Mouse (Mus musculus) T-helper 17 cell (primary cell): Measurements from ENCODE around the gene 1700016K19Rik.

Source experiments
- in situ Hi-C, 2 experiments: fragments of 300-600 bp; cut with MboI, MseI; formaldehyde crosslinking; loops; 1 replicate in 1 of 2; 2 replicates in 1 of 2; pipeline ENCODE4 v1.15.1; 2025; ENCODE audit warnings: high pct_unique_total_duplicates in 2 of 2

Gene 1700016K19Rik

DNA sequence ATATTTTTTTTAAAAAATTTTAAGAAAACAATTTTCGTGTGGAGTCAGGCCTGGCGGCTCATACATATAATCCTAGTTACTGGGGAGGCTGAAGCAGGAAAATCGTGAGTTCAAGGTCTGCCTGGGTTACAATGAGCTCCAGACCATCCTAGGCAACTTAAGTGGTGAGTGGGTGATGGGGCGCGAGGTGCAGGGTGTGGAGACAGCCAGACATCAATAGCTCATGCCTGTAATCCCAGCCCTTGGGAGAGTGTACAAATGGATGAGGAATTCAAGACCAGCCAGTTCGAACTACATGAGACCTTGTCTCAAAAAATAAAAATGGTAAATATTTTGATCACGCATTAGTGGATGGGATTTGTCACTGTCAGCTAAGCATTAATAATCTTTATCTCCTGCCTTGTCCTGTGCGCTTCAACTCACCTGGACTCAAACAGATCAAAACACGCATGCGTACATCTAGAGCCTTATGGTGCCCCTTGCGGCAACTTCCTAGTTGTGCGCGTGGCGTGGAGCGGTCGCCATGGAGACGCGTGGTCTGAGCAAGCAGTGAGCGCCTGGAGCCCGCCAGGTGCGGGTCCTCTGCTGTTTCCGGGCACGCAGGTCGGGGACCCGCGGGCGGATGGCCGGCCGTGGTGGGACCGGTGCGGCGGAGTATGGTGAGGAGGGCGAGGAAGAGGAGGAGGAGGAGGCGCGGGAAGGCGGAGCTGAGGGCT is at the start of gene 1700016K19Rik:
Gene 1700016K19Rik, plus strand, starts transcription at position 473 of the 716 bp plus-strand sequence.
- in situ Hi-C loops = no loop called here

DNA sequence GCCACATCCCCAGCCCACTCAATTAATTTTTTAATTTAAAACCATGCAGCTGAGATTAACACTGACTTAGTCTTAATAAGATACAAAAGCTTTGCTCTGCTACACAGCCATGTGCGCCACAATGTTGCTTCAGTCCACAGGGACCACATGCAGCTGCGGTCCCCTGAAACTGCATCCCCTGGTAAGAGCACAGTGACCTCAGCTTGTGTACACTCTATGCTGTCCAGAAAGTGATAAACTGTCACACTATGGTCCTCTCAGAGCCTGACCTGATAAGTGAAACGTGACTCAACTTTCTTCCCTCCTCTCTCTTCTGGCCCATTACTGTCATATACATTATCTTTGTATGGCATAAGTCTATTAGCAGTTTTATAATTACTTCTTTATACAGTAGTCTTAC is 49.3 kb upstream of the 1700016K19Rik start:
- in situ Hi-C loops = no loop called here

DNA sequence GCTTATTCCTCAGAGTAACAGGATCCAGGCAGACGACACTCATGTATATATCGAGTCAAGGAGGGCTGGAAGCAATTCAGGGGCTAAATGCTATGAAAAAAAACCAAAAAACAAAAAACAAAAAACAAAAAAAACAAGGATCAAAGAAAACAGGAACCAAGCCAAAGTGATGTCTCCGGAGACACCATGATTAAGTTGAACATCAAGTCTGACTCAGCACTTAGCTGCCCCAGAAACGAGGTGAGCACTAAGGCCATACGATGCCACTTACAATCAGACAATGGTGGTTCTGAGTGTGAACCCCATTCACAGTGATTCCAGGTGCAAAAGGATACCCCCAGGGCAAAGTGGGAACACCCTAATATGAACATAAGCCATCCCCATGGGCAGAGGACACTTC is 47.8 kb upstream of the 1700016K19Rik start:
- in situ Hi-C loops = no loop called here

DNA sequence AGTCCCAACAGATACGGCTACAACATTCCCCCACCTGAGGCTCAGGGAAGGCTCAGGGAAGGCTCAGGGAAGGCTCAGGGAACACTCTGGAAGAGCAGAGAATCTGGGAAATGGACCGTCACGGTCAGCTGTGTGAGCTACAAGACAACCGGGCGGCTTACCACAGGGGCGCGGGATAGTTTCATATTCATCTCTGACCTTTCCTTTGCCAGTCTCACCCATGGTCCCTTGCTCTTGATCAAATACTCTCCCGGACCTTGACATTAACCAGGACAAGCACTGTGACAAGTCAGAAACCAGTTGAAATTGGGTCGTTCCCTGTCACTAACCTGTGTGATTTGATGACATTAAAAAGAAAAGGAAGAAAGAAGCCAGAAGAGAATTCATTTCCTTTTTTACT is 44.8 kb upstream of the 1700016K19Rik start:
- in situ Hi-C loops = no loop called here

DNA sequence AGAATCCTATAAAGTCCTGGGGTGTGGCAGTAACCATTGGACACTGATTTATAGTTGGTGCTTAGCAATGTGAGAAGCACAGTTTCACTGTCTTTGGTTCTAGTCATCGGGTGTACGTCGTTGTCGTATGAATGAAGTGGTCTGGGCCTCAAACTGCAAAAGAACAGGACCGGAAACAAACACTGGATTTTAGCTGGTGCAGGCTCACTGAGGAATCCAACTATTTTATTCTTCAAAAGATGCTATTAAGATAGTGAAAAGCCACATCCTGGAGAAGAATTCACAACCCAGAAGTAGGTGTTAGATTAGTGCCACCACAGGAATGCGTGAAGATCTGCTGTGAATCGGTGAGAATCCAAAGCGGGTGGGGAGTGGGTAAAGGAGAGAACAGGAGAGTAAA is 43.1 kb upstream of the 1700016K19Rik start:
- in situ Hi-C loops = no loop called here

DNA sequence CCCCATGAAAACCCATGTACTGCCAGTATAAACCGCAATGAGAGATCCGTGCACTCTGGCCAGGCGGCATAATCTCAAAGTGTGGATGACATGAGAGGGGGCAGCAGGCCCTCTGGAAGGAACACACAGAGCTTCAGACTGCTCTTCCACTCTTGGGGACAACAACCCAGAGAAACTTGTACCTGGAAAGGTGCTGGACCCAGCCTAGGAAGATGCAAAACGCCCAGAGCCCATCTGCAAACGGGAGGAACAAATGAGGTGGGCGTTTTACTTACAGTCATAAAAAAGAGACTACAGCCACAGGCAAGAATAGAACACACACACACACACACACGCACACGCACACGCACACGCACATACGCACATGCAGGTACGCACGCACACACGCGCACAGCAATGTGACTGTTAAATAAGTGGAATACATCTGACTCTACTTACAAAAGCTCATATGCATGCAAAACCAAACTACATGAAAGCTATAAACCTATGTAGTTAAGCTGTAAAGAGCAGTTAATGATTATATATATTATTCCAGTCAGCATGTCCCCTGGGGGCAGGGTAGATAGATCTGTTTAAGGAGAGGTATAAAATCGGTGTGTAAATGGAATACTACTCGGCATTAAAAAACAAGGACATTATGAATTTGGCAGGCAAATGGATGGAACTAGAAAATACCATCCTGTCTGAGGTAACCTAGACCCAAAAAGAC is 42.4 kb upstream of the 1700016K19Rik start:
- in situ Hi-C loops = no loop called here

DNA sequence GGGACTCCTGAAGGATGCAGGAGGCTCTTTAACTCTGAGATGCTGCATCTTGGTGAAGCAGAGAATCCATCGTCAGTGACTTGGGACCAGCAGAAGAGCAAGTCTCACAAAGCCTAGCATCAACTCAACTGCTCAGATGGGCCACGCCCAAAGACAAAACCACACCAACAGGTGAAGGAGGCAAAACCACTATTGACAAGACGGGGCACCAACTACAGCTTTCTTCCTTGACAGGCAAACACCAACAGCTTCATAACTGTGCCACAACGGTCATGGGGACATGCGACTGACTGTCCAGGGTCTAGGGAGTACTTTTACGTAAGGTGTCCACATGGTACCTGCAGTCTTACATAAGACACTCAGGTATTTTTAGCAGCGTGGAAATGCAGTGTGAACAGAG is 37.9 kb upstream of the 1700016K19Rik start:
- in situ Hi-C loops = no loop called here

DNA sequence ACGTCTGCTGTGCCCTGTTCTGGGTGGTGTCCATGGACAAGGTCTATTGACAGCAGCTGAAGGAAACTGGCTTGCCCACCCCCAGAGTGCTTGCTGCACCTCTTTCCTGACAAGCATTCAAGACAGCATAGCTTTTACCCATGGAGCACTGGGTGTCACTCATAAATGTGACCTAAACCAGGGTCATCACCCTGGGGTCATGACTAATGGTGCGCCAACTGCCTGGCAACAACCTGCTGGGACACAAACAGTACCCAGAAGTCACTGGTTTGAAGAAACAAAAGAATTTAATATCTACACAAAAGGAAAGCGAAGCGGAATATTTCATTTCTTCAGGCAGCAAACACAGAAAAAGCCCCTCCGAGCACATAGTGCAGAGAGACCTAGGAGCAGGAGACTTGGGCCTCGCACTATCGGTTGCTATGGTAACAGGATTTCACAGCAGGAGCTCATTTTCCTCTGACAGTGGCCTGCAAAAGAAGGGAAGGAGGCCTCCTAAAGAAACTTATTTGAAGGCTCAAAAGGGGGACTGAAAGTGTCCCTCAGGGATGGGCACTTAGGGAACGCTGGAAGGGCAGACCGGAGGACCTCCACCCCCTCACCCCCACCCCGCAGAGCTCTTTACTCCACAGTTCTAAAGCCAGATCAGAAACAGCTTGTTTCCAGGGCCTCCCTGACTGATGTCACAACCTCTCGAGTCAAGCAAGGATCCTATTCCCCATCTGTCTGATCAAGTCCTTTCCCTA is 35.8 kb upstream of the 1700016K19Rik start:
- in situ Hi-C loops = no loop called here

DNA sequence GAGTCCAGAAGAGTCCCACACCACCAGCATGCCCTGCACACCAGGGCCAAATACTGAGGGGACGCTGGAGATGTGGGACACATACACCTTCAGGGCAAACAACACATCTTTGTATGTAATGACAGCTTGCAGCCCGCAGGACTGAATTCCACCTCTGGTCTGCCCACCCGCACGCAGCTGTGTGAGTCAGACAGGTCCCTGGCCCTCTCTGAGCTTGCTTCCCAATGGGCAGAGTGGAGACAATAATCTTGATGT is 35.3 kb upstream of the 1700016K19Rik start:
- in situ Hi-C loops = no loop called here

DNA sequence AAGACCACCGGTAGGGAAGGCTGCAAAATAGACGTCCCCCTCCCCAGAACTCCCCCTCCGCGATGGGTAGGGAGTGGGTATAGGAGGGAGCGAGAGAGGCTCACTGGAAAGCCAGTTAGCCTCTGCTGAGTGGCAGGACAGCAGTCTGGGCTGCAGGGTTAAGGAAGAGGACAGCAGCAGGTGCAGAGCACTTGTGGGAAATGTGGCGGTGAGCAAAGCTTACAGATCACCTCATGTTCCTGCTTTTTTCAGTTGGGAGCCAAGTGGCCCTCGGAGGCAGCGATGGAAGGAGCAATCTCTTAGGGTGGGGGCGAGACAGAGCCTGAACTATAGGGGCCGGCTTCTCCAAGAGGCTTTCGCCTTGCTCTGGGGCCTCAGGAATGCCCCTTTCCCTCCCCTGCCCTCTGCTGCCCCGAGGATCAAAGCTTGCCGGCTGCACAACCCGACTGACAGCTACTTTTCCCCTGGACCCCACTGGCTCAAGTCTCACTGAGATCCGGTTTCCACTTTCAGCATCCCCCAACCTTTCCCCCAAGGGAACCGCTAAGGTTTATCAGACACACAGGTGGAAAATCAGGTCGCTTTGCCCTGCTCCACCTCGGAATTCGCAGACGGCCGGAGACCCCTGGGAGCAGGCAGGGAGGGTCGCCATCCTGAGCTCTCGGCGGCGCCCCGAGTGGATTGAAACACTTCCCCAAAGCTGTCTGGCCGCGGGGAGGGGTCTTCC is 33.9 kb upstream of the 1700016K19Rik start:
- in situ Hi-C loops = loop anchor here (5.0 kb wide), 3 partner anchors 49 to 189 kb away; no protein-coding TSS in a partner anchor

DNA sequence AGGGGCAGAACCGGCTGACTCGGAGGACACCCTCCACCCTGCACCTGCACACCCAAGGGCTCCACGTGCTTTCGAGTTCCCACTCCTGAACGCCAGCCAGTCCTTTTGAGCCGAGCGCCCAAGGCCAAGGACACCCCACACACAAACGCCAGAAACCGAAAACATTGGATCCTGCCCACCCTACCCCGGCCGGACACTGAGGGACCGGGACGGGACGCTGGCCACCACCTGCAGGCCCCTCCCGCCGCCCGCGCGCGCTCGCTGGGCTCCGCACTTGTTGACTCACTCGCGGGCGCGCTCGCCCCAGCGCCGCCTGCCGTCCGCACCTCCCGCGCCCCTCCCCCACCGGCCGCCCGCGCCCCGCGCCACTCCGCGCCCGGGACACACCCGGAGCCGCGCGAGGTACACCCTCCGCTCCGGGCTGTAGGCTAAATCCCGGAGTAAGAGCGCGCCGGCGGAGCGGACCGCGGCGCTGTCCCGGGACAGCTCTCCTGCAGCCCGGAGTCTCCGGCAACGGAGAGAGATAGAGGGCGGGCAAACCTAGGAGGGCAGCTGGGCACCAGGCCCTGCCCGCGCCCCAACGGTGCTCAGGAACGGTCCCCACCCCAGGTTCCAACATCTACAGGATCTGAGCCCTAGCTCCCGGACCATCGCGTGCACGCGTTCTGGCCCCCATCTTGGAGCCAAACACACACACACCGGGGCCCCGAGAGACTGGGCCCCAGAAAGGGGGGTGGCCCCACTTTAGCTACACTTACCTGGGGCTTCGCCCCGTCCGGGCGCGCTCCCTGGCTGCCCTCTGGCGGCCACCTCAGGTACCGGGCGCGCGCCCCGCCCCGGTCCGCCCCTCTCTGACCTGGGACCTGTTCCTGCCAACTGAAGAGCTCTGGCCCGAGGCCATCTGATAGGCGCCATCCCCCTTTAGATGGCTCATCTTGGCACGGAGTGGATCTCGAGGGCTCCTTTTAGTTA is 33.0 kb upstream of the 1700016K19Rik start:
- in situ Hi-C loops = loop anchor here (5.0 kb wide), 3 partner anchors 49 to 189 kb away; no protein-coding TSS in a partner anchor

DNA sequence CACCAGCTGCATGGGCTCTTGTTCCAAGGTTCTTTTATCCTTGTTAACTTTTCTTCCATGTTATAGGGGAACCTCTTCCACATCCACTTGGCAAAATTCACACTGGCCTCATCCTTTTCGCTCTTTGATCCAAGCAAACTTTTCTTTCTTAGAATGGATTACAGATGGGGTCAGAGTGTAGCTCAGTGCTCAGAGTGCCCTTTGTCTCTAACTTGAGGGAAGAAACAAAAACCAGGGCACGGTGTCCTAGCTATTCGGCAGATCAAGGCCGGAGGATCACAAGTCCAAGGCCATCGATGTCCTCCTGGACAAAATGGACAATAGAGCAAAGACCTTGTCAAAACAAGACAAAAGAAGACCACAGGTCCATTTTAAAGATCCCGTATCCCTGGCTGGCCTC is 31.0 kb upstream of the 1700016K19Rik start:
- in situ Hi-C loops = loop anchor here (5.0 kb wide), 3 partner anchors 51 to 191 kb away; no protein-coding TSS in a partner anchor

DNA sequence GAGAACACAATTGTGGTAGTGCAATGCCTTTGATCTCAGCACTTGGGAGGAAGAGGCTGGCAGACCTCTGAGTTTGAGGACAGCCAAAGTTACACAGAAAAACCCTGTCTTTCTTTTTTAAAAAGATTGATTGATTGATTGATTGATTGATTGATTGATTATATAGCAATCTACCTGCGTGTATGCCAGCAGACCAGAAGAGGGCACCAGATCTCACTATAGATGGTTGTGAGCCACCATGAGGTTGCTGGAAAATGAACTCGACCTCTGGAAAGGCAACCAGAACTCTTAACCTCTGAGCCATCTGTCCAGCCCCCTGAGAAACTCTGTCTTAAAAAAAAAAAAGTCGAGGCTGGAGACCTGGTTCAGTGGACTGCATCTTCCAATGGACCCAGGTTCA is 29.1 kb upstream of the 1700016K19Rik start:
- in situ Hi-C loops = no loop called here

DNA sequence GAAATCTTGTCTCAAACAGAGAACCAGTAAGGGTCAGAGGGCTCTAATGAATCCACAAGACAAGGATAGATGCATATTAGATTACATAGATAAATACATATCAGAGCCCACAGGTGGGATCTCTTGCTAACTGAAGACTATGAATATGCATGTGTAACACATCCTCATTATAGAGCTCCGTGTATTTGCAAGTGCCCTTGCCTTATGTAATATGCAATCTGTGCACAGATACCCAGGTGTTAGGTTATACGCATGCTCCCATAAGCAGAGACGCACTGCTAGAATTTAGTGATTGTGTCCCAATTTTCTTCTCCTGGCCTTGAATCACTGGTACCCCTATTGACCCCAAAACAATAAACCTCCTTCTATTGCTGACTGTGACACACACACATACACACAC is 27.5 kb upstream of the 1700016K19Rik start:
- in situ Hi-C loops = no loop called here

DNA sequence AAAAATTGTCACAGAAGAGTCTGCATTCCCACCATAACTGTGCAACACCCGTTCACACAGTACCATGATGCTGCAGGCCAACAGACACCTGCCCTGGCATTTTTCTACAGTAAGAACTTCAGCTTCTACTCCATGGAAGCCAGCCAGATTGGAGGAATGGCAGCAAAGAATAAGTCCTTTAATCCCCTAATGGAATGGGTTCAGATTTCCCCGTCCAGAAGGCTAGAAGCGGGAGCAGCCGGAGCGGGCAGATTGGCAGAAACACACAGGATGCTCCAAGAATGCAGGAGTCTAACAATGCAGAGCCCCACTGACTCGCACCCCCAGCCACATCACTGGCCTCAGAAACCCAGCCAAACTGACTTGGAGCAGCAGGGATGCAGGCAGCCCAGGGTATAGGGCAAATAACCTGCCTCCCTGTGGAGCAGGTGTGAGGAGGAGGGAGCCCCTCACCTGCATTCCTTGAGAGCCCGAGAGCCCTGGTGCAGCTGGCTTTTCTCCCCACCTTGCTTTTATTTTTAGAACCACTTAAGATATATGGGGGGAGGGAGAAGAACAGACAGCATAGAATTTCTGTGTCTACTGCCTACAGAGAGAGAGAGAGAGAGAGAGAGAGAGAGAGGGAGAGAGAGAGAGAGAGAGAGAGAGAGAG is 26.7 kb upstream of the 1700016K19Rik start:
- in situ Hi-C loops = no loop called here

DNA sequence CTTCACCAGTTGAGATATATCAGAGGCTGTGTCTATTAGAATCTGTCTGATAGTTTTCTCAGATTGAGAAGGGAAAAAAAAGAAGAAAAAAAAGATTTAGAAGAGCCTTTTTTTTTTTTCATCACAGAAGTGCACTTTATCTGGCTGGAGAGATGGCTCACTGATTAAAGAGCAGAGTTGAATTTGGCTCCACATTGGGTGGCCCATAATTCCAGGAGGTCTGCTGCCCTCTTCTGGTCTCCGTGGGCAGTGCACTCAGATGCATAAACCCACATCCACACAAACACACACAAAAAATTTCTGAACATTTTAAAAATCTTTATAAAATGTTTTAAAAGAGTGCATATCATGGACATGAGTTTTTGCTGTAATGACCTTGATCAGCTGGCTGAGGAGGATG is 25.7 kb upstream of the 1700016K19Rik start:
- in situ Hi-C loops = no loop called here

DNA sequence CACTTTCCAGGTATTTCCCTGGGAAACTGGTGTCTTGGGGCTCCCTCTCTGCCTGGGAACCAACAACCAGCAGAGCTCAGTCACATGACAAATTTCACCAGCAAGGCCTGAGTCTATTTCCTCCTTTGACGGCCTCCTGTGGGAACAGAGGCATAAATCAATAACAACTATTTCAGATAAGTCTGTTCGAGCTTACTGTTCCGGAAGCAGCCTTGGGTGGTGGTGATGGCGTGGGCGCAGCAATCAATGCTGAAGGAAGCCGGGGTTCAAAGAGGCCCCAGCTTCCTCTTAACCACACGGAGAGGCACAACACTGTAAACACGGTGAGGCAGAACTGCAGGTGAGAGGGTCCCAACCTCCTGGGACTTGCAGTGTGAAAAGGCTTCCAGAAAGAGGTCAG is 23.0 kb upstream of the 1700016K19Rik start:
- in situ Hi-C loops = no loop called here

DNA sequence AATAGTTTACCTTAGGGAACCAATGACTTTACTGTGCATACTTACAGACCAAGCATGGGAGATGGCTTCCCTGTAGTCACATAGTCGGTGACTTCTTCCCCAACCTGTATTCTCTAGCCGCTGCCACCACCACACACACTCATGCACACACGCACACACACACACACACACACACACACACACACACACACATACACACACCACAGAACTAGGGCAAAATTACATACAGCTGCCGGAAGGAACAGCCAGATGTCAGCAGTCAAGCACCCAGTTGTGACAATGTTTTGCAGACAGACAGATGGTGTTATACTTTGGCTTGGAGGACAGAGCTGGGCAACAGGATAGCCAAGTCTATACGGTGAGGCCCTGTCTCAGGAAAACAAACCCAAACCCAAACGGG is 21.7 kb upstream of the 1700016K19Rik start:
- in situ Hi-C loops = no loop called here

DNA sequence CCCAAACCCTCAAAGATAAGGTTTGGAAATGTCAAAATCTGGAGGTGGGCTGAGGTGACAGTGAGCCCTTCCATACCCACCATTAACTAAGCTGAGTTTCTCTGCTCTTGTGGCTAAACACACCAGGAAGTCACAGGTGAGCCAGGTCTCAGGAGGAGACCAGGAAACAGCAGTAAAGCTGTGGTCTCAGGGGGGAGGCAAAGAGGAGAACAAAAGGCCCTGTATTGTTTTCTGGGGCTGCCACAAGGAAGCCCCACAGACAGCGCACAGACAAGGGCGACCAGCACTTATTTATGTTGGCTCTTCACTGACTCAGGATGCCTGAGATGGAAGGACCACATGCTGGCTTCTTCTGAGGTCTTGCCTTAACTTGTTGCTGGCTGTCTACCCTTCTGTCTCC is 19.3 kb upstream of the 1700016K19Rik start:
- in situ Hi-C loops = no loop called here

DNA sequence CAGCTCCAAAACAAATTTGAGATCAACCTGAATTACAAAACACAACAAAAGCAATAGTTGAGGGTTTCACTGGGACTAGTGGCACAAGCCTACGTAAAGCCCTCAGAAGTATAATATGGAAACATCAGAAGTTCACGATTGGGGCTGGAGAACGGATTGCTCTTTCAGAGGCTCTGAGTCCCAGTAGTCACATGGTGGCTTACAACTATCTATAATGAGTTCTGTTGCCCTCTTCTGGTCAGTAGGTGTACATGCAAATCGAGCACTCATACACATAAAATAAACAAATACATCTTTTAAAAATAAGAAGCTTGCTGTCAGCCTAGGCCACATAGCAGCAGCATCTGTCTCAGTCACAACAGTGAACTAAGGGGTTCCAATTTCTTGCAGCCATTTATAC is 16.5 kb upstream of the 1700016K19Rik start:
- in situ Hi-C loops = no loop called here
